Mouse (Mus musculus) G1E (cell line): ENCODE results near the gene 2610301B20Rik. TPM values are rescaled to one million over a fixed set of nuclear protein-coding genes. Genes with fewer than 3 reads are reported as not detected.

ENCODE experiments used
- ATAC-seq: 2 replicates; pipeline ENCODE4 v1.8.0; 2016; ENCODE audit warnings: mild to moderate bottlenecking; ENCODE audit not compliant: insufficient number of reproducible peaks, poor library complexity, low FRiP score, severe bottlenecking; ENCODE audit errors: extremely low read depth
- DNase-seq: peaks from one replicate; pipeline ENCODE4 v3.0.0; 2012; ENCODE audit warnings: low spot score
- H3K27me3 ChIP-seq: 2 replicates; pipeline ENCODE4 v1.6.1; 2012; ENCODE audit warnings: mild to moderate bottlenecking, low read length, inconsistent platforms; ENCODE audit not compliant: insufficient read depth
- H3K36me3 ChIP-seq: replicated peaks from 2 replicates; pipeline ENCODE3; 2012; ENCODE audit warnings: mild to moderate bottlenecking, inconsistent platforms
- H3K4me1 ChIP-seq: 2 replicates; pipeline ENCODE4 v1.6.1; 2012; ENCODE audit warnings: low read depth, low read length, inconsistent platforms, mixed read lengths; ENCODE audit not compliant: insufficient read depth
- H3K4me3 ChIP-seq: 2 replicates; pipeline ENCODE4 v1.5.1; 2012; ENCODE audit warnings: low read depth, mild to moderate bottlenecking, inconsistent platforms, low read length, moderate library complexity, mixed read lengths
- H3K9me3 ChIP-seq: replicated peaks from 2 replicates; pipeline ENCODE4 v1.6.1; 2012; ENCODE audit warnings: inconsistent platforms
- CTCF ChIP-seq: IDR thresholded peaks from 2 replicates; pipeline ENCODE4 v1.5.1; 2012; ENCODE audit warnings: low read depth, low read length, inconsistent platforms, mixed read lengths
- GATA1 ChIP-seq: IDR thresholded peaks from 2 replicates; pipeline ENCODE4 v1.6.1; 2012; ENCODE audit warnings: borderline replicate concordance, low read length, inconsistent platforms, mixed read lengths
- GATA2 ChIP-seq: IDR thresholded peaks from 2 replicates; pipeline ENCODE4 v1.6.1; 2012; ENCODE audit warnings: low read depth, low read length, inconsistent platforms, borderline replicate concordance
- POLR2AphosphoS5 ChIP-seq: IDR thresholded peaks from 2 replicates; pipeline ENCODE4 v1.6.1; 2012; ENCODE audit warnings: low read depth, low read length, inconsistent platforms; ENCODE audit not compliant: insufficient replicate concordance
- TAL1 ChIP-seq: conservative IDR thresholded peaks from 2 replicates; pipeline ENCODE4 v1.6.1; 2012; ENCODE audit warnings: low read depth, low read length, inconsistent platforms, mixed read lengths
- polyA plus RNA-seq: library from polyadenylated mRNA; stranded (reverse); fragments of >175 nt; gene quantifications from 2 replicates; pipeline ENCODE4 v1.2.3, GENCODE M21; 2012
- total RNA-seq, 2 experiments: library from RNA; stranded (forward) in 1 of 2; stranded (reverse) in 1 of 2; fragments of 200-1000 nt in 1 of 2; fragments of >200 nt in 1 of 2; fragmentation: Nextera tagmentation in 1 of 2; gene quantifications; 2 replicates each; pipeline ENCODE4 v1.2.3; 2014 to 2017

2610301B20Rik gene
- total and polyA plus RNA-seq, 3 experiments: 17.3 to 42.7 (median 19.6) TPM

DNA sequence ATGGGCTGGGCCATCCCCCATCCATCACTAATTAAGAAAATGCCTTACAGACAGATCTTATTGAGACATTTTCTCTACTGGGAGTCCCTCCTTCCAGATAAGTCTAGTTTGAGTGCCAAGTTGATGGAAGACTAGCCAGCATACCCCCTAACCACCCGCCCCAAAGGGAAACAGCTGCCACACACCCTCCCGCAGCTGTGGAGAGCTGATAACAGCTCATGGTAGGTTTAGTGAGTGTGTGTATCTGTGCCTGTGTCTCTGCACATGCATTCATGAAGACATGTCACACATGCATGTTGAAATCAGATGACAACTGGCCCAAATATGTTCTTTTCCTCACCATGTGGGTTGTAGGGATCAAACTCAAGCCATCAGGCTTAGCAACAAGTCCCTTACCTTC is 40.5 kb downstream of the 2610301B20Rik start:
- no peaks in the 10 kb centered on the region for H3K36me3 ChIP-seq
- H3K4me3 ChIP-seq: no peak overlapping the region
- H3K9me3 ChIP-seq: peaks cover 4% of the 10 kb centered on the region
- H3K4me1 ChIP-seq: peaks cover 8% of the 10 kb centered on the region
- DNase-seq: no peak
- peaks cover 13% of the 10 kb centered on the region for H3K27me3 ChIP-seq
- ATAC-seq: peak; percentile 34
- TF ChIP-seq GATA2 (no peak), GATA1 (no peak), TAL1 (no peak; the same call in 1 of the 2 replicates), POLR2AphosphoS5 (no peak), CTCF (no peak)

DNA sequence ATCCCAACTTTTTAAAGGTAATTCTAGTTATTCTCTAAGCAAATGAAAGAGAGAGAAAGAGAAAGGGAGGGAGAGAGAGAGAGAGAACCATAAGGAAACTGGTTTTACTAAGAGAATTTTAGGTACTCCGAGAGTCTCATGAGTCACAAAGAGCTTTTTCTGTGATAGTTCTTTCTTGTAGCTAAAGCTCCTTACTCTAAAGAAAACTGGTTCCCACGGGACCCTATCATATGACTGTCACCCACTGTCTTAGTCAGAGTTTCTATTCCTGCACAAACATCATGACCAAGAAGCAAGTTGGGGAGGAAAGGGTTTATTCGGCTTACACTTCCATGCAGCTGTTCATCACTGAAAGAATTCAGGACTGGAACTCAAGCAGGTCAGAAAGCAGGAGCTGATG is 41.0 kb downstream of the 2610301B20Rik start:
- no peak for DNase-seq
- Histone ChIP-seq H3K27me3 (peaks cover 11% of the 10 kb centered on the region), H3K36me3 (no peaks in the 10 kb centered on the region), H3K9me3 (peaks cover 4% of the 10 kb centered on the region), H3K4me3 (no peak overlapping the region), H3K4me1 (peaks cover 8% of the 10 kb centered on the region)
- no peak for TF ChIP-seq TAL1
- no peak for TF ChIP-seq GATA2
- no peak for TF ChIP-seq POLR2AphosphoS5
- ATAC-seq: no peak

DNA sequence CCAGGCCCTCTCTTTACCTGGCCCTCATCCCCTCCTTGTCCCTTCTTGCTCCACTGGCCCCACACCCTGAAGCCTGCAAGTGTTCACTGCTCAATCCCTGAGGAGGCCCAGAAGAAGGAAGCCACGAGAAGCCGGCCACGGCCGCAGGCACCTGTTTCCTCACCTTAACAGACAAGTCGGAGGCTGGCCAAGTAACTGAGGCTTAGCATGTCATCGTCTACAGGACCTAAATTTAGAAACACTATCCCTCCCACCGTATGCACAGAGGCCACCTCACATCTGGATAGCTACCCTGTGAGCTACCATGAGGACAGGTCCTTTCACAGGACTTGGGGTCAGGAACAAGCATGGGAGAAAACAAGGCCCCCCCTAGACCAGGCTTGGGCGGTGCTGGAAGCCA is 44.1 kb downstream of the 2610301B20Rik start:
- TF ChIP-seq GATA2: no peak
- no peak for TF ChIP-seq CTCF
- TF ChIP-seq POLR2AphosphoS5: no peak
- TF ChIP-seq GATA1: no peak
- TF ChIP-seq TAL1: no peak
- Histone ChIP-seq H3K4me3 (no peak overlapping the region), H3K27me3 (peaks cover 11% of the 10 kb centered on the region), H3K9me3 (peaks cover 4% of the 10 kb centered on the region), H3K4me1 (peaks cover 8% of the 10 kb centered on the region), H3K36me3 (no peaks in the 10 kb centered on the region)
- ATAC-seq (no peak), DNase-seq (no peak)

GRCm38 (mm10) chr4:10919097-10919496 is 44.8 kb downstream of the 2610301B20Rik start:
- ATAC-seq (no peak), DNase-seq (no peak)
- H3K4me1 ChIP-seq: peaks cover 8% of the 10 kb centered on the region
- no peak overlapping the region for H3K4me3 ChIP-seq
- peaks cover 11% of the 10 kb centered on the region; the same call in 1 of the 2 replicates for H3K27me3 ChIP-seq
- no peak for TF ChIP-seq GATA2
- TF ChIP-seq TAL1: no peak
- no peak for TF ChIP-seq CTCF
- no peak for TF ChIP-seq GATA1
- peaks cover 4% of the 10 kb centered on the region for H3K9me3 ChIP-seq
- no peaks in the 10 kb centered on the region for H3K36me3 ChIP-seq

DNA sequence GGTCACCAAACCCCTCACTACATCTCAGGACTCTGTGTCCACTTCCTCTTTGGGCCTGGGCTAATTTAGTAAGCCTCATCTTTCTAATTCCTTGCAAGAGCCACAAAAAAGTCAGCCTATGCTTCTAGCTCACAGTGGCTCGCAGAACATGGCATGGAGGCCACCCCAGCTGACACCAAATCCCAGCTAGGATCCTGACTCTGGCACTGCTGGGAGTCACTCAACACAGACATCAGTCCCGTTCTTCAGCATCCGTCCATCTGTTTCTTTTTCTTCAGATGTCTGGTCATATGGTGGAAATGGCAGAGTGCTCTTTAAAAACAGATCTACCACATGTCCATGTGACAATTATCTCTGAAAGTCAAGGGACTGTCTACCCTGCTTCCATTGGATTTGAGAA is 45.2 kb downstream of the 2610301B20Rik start:
- DNase-seq (no peak), ATAC-seq (no peak)
- H3K4me3 ChIP-seq: no peak overlapping the region
- peaks cover 8% of the 10 kb centered on the region; the same call in 1 of the 2 replicates for H3K27me3 ChIP-seq
- no peak for TF ChIP-seq POLR2AphosphoS5
- no peak for TF ChIP-seq TAL1
- TF ChIP-seq GATA1: no peak
- no peak for TF ChIP-seq CTCF
- no peak for TF ChIP-seq GATA2
- peaks cover 4% of the 10 kb centered on the region for H3K9me3 ChIP-seq
- H3K36me3 ChIP-seq: no peaks in the 10 kb centered on the region
- peaks cover 5% of the 10 kb centered on the region for H3K4me1 ChIP-seq

DNA sequence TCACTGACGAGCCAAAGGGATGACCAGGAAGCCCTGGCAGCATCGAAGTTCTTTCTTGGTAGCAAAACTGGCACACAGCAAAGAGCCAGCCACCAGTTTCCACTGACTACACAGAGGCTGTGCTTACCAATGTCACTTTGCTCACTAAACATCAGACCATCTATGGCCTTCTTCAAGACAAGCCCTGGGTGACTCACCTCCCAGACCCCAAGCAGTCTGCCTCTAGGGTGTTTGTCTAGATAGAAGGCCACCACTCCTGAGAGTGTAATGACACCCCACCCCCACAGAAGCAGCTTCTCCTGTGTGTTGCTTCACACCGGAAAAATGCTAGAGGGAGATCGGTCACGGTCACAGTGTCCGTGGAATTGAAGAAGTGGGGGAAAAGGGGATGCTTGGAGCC is 45.7 kb downstream of the 2610301B20Rik start:
- H3K27me3 ChIP-seq: peaks cover 7% of the 10 kb centered on the region; the same call in 1 of the 2 replicates
- no peak for TF ChIP-seq POLR2AphosphoS5
- no peak for TF ChIP-seq CTCF
- TF ChIP-seq GATA1: no peak
- no peak for TF ChIP-seq GATA2
- no peak for TF ChIP-seq TAL1
- H3K36me3 ChIP-seq: no peaks in the 10 kb centered on the region
- 0 out of 2 replicates have a peak, but pooled peaks cover under 1% of the 10 kb centered on the region for H3K4me1 ChIP-seq
- peaks cover 4% of the 10 kb centered on the region for H3K9me3 ChIP-seq
- ATAC-seq: no peak
- DNase-seq: no peak
- no peak overlapping the region for H3K4me3 ChIP-seq

DNA sequence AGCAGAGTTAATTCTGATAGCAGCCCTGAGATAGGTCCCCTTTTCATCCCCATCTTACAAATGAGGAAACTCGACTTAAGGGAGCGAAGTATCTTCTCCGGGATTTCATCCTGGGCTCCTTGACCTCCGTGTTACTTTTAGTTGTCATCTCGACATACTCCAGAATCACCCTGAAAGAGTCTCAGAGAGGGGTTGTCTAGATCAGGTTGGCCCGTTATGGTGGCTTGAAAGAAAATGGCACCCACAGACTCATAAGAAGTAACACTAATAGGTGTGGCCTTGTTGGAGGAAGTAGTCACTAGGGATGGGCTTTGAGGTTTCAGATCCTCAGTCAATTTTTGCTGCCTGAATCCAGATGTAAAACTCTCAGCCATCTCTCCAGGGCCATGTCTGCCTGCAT is 46.3 kb downstream of the 2610301B20Rik start:
- peaks cover 7% of the 10 kb centered on the region; the same call in 1 of the 2 replicates for H3K27me3 ChIP-seq
- no peak for DNase-seq
- H3K4me1 ChIP-seq: no peaks in the 10 kb centered on the region
- peaks cover 4% of the 10 kb centered on the region for H3K9me3 ChIP-seq
- no peak for TF ChIP-seq GATA2
- TF ChIP-seq TAL1: no peak
- TF ChIP-seq POLR2AphosphoS5: no peak
- no peak for TF ChIP-seq GATA1
- no peak for TF ChIP-seq CTCF
- no peaks in the 10 kb centered on the region for H3K36me3 ChIP-seq
- ATAC-seq: no peak
- no peak overlapping the region for H3K4me3 ChIP-seq
